Mouse (Mus musculus): ENCODE results near the gene Prps2.
"Not testable (repeated sequence)": the region's sequence is repeated elsewhere in the genome, so short reads cannot be mapped to it uniquely, and the experiment has no call there.

Prps2 gene

DNA sequence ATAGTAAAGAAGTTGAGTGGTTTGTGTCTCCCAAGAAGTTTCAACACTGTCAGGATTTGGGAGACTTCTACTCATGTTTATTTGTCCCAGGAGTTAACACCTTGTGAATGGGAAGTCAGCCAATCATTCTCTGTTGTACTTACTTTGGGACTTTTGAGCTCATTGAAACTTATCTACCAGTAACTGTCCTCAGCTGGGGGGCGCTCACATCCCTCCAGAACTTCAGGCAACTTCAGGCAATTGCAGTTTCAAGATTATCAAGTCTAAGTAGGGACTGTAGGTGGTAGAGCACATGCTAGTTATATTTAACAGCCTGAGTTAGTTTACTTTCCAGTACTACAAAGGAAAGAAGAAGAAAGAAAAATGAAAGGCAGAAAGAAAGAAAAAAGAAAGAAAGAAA lies 58.8 kb downstream of the Prps2 start:
- no peak for DNase-seq (ENCODE audit: low spot score in 2 of 2)

DNA sequence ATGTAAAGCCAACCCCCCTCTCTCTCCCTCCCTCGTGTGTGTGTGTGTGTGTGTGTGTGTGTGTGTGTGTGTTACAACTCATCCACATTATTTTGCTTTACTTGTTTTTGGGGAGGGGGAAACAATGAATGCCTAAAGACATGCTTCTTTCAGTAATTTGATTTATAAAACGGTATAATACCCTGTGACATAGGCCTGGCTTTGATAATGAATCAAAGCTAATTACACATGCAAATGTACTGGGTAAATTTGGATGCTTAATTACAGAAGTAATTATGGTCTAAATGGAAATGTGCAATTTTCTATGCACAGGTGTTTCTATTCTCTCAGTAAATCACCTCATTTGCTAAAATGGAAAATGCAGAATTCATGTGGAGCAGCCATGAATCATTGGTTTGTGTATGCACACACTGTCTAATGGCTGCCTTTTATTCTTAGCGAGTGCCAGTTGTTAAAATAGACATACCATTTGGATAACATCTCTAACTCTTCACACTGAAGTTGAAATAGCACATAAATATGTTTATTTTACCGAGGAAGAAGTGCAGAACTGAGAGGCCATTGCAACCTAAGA lies 61.2 kb downstream of the Prps2 start:
- no peak for DNase-seq (ENCODE audit: low spot score in 2 of 2)

DNA sequence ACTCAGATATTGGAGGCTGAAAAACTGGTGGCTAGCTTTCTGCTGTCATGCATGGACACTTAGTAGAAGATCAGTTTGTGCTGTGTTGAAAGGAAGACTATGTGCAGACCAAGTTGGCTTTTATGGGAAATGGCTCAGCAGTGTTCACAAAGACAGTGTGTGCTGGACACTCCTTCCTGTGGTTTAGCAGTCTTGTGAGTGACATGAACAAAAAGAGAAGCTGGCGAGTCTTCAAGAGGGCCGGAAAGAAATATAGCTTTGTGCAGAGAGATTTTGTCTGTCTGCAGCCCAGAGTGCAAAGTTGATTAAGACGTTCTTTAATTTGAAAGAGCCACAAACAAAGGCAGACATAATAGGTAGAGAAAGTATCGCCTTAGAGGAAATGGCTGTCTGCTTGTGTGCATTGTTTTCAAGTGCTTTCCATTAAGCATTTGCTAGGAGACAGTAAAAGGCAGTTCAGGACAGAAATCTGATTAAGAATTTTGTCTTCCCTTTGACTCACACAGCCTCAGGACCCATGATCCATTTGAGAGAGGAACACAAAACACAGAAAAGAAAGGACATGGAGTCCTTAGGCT lies 63.6 kb downstream of the Prps2 start:
- peak; percentile 6 to 8 for DNase-seq (ENCODE audit: low spot score in 2 of 2)

DNA sequence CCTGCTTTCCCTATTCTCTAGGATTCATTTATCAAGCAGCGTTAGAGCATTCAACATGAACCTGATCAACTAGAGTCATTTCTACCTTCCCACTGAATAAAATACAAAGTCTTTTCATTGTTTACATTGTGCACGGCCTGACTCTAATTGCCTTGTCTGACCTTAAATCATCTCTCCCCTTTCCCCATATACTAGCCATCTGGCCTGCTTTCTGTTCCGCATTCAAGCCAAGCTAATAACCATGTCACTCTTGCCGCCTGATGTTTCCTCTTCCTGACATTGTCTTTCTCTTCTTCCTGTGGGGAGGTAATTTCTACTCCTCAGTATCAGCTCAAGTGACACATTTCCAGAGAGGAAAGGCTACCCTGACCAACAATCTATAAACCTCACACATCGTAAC lies 66.8 kb downstream of the Prps2 start:
- DNase-seq (ENCODE audit: low spot score in 2 of 2) = peak; percentile 6 to 33

DNA sequence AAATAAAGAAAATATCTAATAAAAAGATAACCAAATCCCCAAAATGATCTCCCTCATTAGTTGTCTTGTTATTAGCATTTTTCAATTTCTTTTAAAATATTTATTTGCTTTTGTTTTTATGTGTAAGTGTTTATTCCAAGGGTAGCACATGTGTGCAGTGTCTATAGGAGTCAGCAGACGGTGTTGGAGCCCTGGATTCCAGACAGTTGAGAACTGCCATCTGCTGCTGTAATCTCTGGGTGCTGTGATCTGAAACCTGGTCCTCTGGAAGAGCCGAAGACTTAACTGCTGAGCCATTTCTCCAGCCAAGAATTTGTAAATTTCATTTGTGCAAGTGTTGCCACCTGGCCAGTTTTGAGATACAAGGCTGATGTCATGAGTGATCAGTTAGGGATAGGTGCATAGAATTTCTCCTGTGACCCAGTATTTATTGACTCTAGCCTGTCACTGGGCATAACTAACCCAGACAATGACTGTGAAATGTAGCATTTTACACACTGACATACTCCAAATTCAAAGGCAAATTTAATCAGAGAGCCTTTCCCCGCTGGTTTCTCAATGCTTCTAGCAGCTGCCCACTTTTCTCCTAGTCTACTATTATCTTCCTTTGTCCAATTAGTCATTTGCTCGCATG lies 67.3 kb downstream of the Prps2 start:
- no peak for DNase-seq (ENCODE audit: low spot score in 2 of 2)

DNA sequence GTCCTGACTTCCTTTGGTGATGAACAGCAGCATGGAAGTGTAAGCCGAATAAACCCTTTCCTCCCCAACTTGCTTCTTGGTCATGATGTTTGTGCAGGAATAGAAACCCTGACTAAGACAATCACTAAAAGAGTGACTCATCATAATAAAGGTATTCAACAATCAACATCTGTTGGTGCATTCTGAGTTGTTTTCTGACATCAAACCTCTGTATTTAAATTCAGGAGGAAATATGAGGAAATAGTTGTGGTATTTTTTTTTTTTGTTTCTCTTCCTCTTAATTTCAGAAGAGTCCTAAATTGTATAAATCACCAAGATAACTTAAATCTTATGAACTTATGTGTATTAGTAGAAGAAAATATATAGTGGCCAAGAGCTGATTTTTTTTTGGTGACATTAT lies 80.5 kb downstream of the Prps2 start:
- DNase-seq (ENCODE audit: low spot score in 2 of 2) = not testable (repeated sequence)

Measured in heart, adult 9 months (tissue).